In the genomic region with DNA sequence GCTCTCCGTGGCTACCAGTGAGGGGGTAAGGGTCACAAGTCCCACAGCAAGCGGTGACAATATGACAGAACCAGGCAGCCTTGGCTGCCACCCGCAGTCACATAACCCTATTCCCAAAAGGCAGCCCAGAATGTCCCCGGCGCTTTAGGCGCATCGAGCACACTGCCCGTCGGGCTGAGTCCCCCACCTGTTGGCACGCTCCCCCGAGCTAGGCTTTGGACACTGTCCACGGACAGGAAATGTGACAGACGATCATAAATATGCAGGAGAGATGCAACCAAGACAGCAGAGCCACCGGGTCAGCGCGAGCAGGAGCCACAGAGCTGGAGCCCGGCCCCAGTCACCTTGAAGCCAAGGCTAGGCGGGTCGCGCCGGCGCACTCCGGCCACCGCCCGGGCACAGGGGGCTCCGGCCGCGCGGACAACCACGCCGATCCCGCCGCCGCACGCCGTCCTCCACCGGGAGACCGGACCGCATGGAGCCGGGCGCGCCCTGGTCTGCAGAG, we compare ENCODE assay signal across 8 mouse cellular contexts. TPM values are rescaled to one million over a fixed set of nuclear protein-coding genes. Genes with fewer than 3 reads are reported as not detected.
A peak's percentile ranks its signal among the peaks of the same experiment; 100 is the strongest.
DNase-seq lines count a peak whose midpoint lies in the region; ATAC-seq and TF ChIP-seq lines count a peak whose summit lies in the region.
"Had no signal": no experiment of that assay in that cellular context is flagged by ENCODE, and none has a peak within 500 bp of the region (broad histone marks: within the 10 kb centered on the region; RNA-seq: fewer than 3 reads in every experiment).

No protein-coding gene starts in this region.

- 0 out of 2 replicates have a peak overlapping the region, but pooled peaks have one; percentile 14 for H3K9ac ChIP-seq in forebrain, postnatal 0 days
- no peak overlapping the region; the same call in 1 of the 2 replicates for H3K9ac ChIP-seq in liver, postnatal 0 days (replicated peaks)

- WGBS in forebrain, postnatal 0 days = 3% methylated on average over 39 of the region's 42 CpGs
- 7% methylated on average over 41 of the region's 42 CpGs for WGBS in liver, postnatal 0 days (ENCODE audit: insufficient replicate concordance)

- no peak for TF ChIP-seq CTCF in E14TG2a.4 (conservative IDR thresholded peaks at IDR 0.05; ENCODE audit: low read length)
- no peak for TF ChIP-seq CTCF in forebrain, postnatal 0 days (IDR thresholded peaks at IDR 0.05; ENCODE audit: low read depth)
- no peak for TF ChIP-seq CTCF in liver, postnatal 0 days (IDR thresholded peaks at IDR 0.05; ENCODE audit: low read depth)

- no peaks in the 10 kb centered on the region for H3K9me3 ChIP-seq in E14TG2a.4 (ENCODE audit: low read length)
- no peaks in the 10 kb centered on the region for H3K9me3 ChIP-seq in forebrain, postnatal 0 days (ENCODE audit: low read length)
- H3K9me3 ChIP-seq in liver, postnatal 0 days (ENCODE audit: low read length) = no peaks in the 10 kb centered on the region

- peak; percentile 43 for ATAC-seq in forebrain, postnatal 0 days
- ATAC-seq in liver, postnatal 0 days = peak; percentile 33; the same call in 1 of the 2 replicates

- no peak for TF ChIP-seq EP300 in liver, postnatal 0 days (IDR thresholded peaks at IDR 0.05; ENCODE audit: low read depth)

- H3K4me3 ChIP-seq in E14TG2a.4 (replicated peaks; ENCODE audit: low read length) = peak overlapping the region; percentile 78
- H3K4me3 ChIP-seq in forebrain, postnatal 0 days (ENCODE audit: low read depth, low read length) = peak overlapping the region; percentile 30
- H3K4me3 ChIP-seq in liver, postnatal 0 days (ENCODE audit: low read depth, low read length) = peak overlapping the region; percentile 33

- peaks cover 6% of the 10 kb centered on the region; the same call in 1 of the 2 replicates for H3K4me1 ChIP-seq in E14TG2a.4 (replicated peaks; ENCODE audit: low read depth, low read length)
- H3K4me1 ChIP-seq in forebrain, postnatal 0 days (ENCODE audit: insufficient read depth) = no peaks in the 10 kb centered on the region
- H3K4me1 ChIP-seq in liver, postnatal 0 days (ENCODE audit: insufficient read depth) = peaks cover 5% of the 10 kb centered on the region; the same call in 1 of the 2 replicates

- H3K36me3 ChIP-seq in E14TG2a.4 (ENCODE audit: insufficient read depth, low read length) = no peaks in the 10 kb centered on the region
- H3K36me3 ChIP-seq in forebrain, postnatal 0 days (ENCODE audit: insufficient read depth) = no peaks in the 10 kb centered on the region
- H3K36me3 ChIP-seq in liver, postnatal 0 days (replicated peaks; ENCODE audit: insufficient read depth, low read length) = no peaks in the 10 kb centered on the region

- H3K4me2 ChIP-seq in forebrain, postnatal 0 days (ENCODE audit: low read depth) = peak overlapping the region; percentile 56
- peak overlapping the region; percentile 67 for H3K4me2 ChIP-seq in liver, postnatal 0 days (ENCODE audit: low read depth, low read length)

- H3K27ac ChIP-seq in forebrain, postnatal 0 days (ENCODE audit: low read depth, low read length) = no peak overlapping the region
- no peak overlapping the region for H3K27ac ChIP-seq in liver, postnatal 0 days (ENCODE audit: low read depth)
- H3K27ac ChIP-seq: macrophage had no signal

- peak; percentile 12 for DNase-seq in ES-CJ7 (ENCODE audit: low read depth, low spot score)
- no peak for DNase-seq in forebrain, postnatal 0 days
- peak; percentile 17 for DNase-seq in liver, postnatal 0 days
- no peak for DNase-seq in layer of hippocampus, adult 9-11 months
- no peak for DNase-seq in urinary bladder, adult 2 months (ENCODE audit: low spot score)
- no peak for DNase-seq in cerebellum, adult 11 months

- H3K27me3 ChIP-seq in E14TG2a.4 (ENCODE audit: insufficient read depth, low read length) = peaks cover 49% of the 10 kb centered on the region
- H3K27me3 ChIP-seq in forebrain, postnatal 0 days (ENCODE audit: insufficient read depth, low read length) = no peaks in the 10 kb centered on the region; the same call in 1 of the 2 replicates
- peaks cover 9% of the 10 kb centered on the region; the same call in 1 of the 2 replicates for H3K27me3 ChIP-seq in liver, postnatal 0 days (ENCODE audit: insufficient read depth, low read length)

RNA-seq across cellular contexts. Expression of a gene that starts 40.9 kb away (rescaled TPM):
- total RNA-seq in forebrain, postnatal 0 days (2014; rRNA removed) = not detected in 2 replicates
- polyA plus RNA-seq in forebrain, postnatal 0 days (2015; fragmentation: Nextera tagmentation; extraction: Ambion mirVana) = 0.05 TPM in 1 of 2 replicates, not detected in the other
- polyA plus RNA-seq in liver, postnatal 0 days (2015; fragmentation: Nextera tagmentation; extraction: Ambion mirVana) = 0.04 TPM in 1 of 2 replicates, not detected in the other
- polyA plus RNA-seq in urinary bladder, adult 2 months (2012; rRNA removed) = 0.04 and 0.06 TPM in 2 replicates
- polyA plus RNA-seq: macrophage had no signal

RNA-seq across cellular contexts. Expression of a gene that starts 44.5 kb away (rescaled TPM):
- total RNA-seq in forebrain, postnatal 0 days (2014; rRNA removed) = not detected in 2 replicates
- polyA plus RNA-seq in forebrain, postnatal 0 days (2015; fragmentation: Nextera tagmentation; extraction: Ambion mirVana) = 0.29 and 0.31 TPM in 2 replicates
- 7.5 and 8.2 TPM in 2 replicates for polyA plus RNA-seq in liver, postnatal 0 days (2015; fragmentation: Nextera tagmentation; extraction: Ambion mirVana)
- polyA plus RNA-seq in urinary bladder, adult 2 months (2012; rRNA removed) = 0.48 and 0.71 TPM in 2 replicates

Comparison
In these comparisons a context has a peak if more than half of its experiments do, and no peak if none do; other contexts are left out.
1. DNase-seq: peak in ES-CJ7 (single experiment) and liver, postnatal 0 days (single experiment); none in forebrain, postnatal 0 days (single experiment), layer of hippocampus, adult 9-11 months (single experiment), urinary bladder, adult 2 months (single experiment) and cerebellum, adult 11 months (single experiment).
2. Peak in every context shown above with its lines, with median percentiles within 50 percentile points of each other: H3K4me3 ChIP-seq.